Mouse (Mus musculus) CD4-positive, CD25-positive, alpha-beta regulatory T cell, adult 2 months (primary cell): ENCODE results near the gene Pofut1.

Source experiments
- DNase-seq: peaks from one replicate; pipeline ENCODE4 v3.0.0-alpha.2; 2012; ENCODE audit warnings: low read depth, low spot score

The Pofut1 gene

GRCm38 (mm10) chr2:153290938-153291928 lies 49.9 kb downstream of the Pofut1 start, which contains the start of gene Kif3b:
TSS of gene Kif3b (plus strand) at chr2:153291413.
- peak; percentile 92 for DNase-seq

- peak; percentile 80 for DNase-seq
Observed at GRCm38 (mm10) chr2:153292305-153292861, 51.0 kb downstream of the Pofut1 start.

- DNase-seq: no peak
Observed at GRCm38 (mm10) chr2:153295196-153295595, 53.9 kb downstream of the Pofut1 start.

- DNase-seq: no peak
Observed at GRCm38 (mm10) chr2:153297771-153298170, 56.4 kb downstream of the Pofut1 start.

- peak; percentile 16 for DNase-seq
Observed at GRCm38 (mm10) chr2:153298460-153298859, 57.1 kb downstream of the Pofut1 start.

- peak; percentile 37 for DNase-seq
Observed at GRCm38 (mm10) chr2:153298863-153299262, 57.5 kb downstream of the Pofut1 start.

GRCm38 (mm10) chr2:153301123-153301522 lies 59.8 kb downstream of the Pofut1 start:
- DNase-seq: no peak

- DNase-seq: no peak
Observed at GRCm38 (mm10) chr2:153305240-153305639, 63.9 kb downstream of the Pofut1 start.

- no peak for DNase-seq
Observed at GRCm38 (mm10) chr2:153308586-153308985, 67.3 kb downstream of the Pofut1 start.

GRCm38 (mm10) chr2:153309106-153309505 lies 67.8 kb downstream of the Pofut1 start:
- no peak for DNase-seq

GRCm38 (mm10) chr2:153310228-153310627 lies 68.9 kb downstream of the Pofut1 start:
- DNase-seq: no peak

- no peak for DNase-seq
Observed at GRCm38 (mm10) chr2:153312884-153313283, 71.6 kb downstream of the Pofut1 start.

- DNase-seq: no peak
Observed at GRCm38 (mm10) chr2:153318408-153318807, 77.1 kb downstream of the Pofut1 start.

- DNase-seq: peak; percentile 21
Observed at GRCm38 (mm10) chr2:153319036-153319643, 77.8 kb downstream of the Pofut1 start.
